Mouse (Mus musculus) liver, adult 2 months (tissue): ENCODE data around the gene Stk10.

Experiments
- CTCF ChIP-seq: fragments of 200-500 bp; IDR thresholded peaks from 2 replicates; pipeline ENCODE4 v1.5.1; 2011; ENCODE audit warnings: low read depth, low read length, control low read depth
- POLR2A ChIP-seq: fragments of 200-500 bp; IDR thresholded peaks from 2 replicates; pipeline ENCODE4 v1.6.1; 2011; ENCODE audit warnings: low read length, control low read depth; ENCODE audit not compliant: insufficient read depth; ENCODE audit errors: extremely low read depth

DNA sequence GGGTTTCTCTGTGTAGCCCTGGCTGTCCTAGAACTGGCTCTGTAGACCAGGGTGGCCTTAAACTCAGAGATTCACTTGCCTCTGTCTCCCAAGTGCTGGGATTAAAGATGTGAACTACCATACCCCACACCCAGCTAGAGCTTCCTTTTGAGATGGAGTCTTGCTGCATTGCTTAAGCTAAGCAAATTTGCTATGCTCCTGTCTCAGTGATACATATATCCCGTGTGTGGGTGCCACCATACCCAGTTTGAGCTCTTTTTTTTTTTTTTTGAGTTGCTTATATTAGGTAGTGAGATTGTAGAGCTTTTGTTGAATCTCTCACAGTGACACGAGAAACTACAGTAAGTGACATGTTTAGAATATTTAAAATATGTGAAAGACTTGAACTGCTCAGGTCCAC, 37.8 kb upstream of the Stk10 start:
- TF ChIP-seq CTCF (no peak), POLR2A (no peak)
